Mouse (Mus musculus) mouse trophoblast stem cell (cell line): ENCODE measurements around the gene Aqp1.

Source experiments
- in situ Hi-C, 2 experiments: fragments of 300-500 bp; cut with MseI, MboI; formaldehyde crosslinking; loops; 2 replicates in 1 of 2; 3 replicates in 1 of 2; pipeline ENCODE4 v1.15.1; 2025

The Aqp1 gene

DNA sequence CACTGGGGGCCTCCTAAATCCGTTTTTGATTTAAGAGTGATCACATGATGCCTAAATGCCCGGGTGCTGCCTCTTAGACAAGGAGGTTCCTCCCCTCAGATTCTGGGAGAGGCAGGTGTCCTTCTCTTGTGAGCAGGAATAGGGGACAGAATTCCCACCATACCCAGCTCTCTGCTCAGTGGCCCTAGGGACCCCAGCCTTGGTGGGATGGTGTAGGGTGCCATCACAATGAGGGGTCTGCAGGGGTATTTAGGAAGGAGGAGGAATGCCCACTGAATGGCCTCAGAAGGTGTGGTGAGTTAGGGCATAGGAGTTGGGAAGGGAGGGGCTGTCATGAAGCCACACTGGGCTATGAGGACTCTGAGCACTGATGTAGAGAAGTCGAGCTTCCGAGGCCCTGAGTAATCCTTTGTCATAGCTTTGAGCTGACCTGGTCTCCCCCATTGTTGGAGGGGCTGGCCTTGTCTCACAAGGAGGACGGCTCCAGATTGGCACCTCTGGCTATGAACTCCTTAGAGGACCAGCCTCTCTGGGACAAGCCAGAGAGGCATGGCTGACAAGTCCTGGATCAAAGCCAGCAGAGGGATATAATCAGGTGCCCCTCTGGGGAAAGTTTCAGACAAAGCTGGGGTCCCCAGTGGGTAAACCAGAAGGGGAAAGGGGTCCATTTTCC lies 4.0 kb upstream of the Aqp1 start:
- in situ Hi-C loops, result no loop called here

DNA sequence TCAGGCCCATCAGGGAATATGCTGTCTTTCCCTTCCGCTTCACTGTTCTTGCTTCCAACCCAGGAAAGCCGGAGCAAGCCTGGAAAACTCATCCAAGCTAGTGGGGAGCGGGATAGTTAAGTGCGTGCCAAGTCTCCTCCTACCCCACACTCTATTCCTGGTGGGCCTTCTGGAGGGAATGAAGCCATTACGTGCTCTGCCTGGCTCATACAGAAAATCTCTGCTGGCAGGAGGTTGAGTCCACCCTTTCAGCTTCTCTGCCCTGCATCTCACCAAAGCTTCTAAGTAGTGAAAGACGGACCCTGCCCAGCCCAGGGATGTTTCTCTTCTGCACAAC lies 3.5 kb upstream of the Aqp1 start:
- in situ Hi-C loops, result no loop called here

DNA sequence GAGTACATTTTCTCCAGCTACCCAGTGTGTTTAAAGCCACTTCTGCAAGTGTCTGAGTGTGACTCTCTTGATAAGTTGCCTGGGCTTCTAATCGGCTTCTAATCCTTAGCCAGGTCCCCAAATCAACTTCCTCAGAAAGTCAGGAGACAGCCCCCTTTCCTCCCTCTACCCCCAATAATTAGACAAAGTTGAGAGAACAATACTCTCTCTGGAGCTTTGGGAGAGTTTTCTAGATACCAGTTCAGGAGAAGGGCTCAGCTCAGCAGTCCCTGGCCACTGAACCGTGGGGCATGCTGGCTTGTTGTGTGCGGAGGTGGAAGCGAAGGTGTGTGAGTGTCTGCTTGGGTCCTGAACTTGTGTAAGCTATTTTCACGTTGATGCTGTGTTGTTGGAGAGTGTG lies 1.0 kb downstream of the Aqp1 start:
- in situ Hi-C loops, result no loop called here

DNA sequence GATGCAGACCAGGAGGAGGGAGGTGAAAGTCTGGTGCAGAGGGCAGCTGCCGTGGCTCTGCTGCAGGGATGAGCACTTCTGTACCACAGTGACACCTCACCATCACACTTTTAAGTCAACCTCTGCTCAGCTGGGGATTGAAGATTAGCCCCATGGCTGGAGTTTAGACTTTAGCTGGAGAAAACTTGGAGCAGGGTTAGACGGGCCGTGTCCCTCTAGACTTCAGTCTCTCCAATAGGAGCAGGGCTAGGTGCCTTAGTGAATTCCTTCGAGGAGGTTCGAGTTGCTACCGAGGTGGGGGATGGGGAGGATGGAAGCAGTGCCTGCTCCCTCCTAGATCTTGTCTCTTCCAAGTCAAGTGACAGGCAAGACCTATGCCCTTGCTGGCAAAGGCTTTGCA lies 1.8 kb downstream of the Aqp1 start:
- in situ Hi-C loops, result no loop called here

DNA sequence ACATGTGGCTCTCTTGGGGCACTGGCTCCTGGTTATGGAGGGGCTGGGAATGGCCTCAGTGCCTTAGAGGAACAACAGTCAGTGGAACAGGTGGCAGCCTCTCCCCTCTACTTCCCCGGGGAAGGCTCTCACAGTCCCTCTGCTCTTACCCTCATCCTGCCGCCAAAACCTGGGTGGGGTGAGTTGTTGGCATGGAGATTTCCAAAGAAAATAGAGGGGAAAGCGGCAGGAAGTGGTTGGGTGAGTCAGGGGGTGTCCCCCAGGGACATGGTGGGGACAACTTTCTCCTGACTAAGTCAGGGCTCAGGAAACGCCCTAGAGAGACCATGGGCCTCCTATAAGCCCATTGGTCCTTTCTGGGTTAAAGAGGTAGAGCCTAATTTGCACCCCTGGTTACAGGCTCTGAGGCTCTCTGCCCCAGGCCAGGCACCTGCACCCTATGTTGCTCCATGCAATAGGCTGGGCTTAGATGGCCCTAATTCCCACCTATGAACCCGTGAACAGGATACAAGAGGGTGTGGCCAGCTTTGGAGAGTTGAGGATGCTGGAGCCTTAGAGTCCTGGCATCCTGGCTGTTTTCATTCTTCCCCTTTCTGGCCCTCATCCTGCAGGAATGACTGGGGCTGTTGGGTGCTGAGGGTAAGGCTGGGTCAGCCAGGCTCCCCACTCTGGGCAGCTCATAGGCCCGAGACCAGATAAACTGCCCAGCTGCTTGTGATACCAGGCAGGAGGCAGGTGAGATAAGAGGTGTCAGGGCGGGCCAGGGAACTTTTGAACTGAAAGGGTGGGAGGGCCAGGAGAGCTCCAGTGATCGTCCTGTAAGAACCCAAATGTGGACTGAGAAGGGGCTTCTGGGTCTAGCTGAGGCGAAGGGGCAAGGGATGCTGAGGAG lies 2.9 kb downstream of the Aqp1 start:
- in situ Hi-C loops, result no loop called here

DNA sequence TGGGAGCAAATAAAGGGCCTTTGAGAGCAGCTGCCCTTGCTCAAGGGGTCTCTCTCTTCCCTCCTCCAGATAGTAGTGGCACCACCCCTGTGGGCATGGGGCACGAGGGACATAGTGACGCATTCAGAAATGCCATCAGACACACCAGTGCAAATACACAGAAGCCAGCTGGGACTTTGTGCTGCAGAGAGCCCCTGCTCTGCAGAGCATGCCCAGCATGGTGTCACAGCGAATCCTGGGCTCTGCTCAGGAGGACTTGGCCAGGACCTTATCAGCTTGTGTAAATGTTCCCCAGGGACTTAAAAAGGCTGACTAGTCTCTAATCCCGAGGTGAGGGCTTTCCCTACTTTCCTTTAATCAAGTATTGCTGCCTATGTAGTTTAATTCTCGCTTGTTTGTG lies 5.5 kb downstream of the Aqp1 start:
- in situ Hi-C loops, result no loop called here

DNA sequence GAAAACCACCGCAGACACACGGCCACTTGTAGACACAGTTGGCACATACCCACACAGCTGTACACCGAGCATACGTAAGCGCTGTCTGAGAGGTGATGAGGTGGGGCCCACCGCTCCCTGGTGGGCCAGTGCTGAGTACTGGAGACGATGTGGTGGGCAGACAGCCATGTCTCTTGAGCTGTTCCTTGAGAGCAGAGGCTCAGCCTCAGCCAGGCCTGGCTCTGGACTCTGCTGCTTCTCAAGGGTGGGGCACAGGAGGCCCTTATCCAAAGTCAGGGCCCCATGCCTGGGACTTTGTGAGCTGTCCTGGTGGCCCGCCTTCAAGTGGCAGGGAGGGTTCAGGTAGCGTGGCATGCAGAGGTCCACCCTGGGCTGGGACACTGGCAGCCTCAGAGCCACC lies 6.1 kb downstream of the Aqp1 start:
- in situ Hi-C loops, result no loop called here

DNA sequence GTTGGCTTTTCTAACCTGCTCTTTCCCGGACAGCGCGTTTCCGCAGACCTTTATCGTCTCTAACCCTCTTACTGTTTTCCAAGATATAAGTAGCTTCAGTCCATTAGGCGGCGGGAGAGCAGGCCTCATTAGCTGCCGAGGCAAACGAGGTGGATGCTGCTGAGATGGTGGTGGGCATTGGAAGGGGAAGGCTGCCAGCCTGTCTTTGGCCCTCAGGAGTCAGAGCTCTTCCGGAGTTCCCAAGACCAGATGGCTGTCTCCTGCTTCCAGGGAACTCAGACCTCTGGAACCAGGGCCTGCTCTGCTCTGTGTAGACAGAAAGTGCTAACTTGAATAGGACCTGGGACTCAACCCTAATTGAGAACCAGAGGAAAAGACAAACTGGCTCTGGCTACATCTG lies 7.2 kb downstream of the Aqp1 start:
- in situ Hi-C loops, result no loop called here

DNA sequence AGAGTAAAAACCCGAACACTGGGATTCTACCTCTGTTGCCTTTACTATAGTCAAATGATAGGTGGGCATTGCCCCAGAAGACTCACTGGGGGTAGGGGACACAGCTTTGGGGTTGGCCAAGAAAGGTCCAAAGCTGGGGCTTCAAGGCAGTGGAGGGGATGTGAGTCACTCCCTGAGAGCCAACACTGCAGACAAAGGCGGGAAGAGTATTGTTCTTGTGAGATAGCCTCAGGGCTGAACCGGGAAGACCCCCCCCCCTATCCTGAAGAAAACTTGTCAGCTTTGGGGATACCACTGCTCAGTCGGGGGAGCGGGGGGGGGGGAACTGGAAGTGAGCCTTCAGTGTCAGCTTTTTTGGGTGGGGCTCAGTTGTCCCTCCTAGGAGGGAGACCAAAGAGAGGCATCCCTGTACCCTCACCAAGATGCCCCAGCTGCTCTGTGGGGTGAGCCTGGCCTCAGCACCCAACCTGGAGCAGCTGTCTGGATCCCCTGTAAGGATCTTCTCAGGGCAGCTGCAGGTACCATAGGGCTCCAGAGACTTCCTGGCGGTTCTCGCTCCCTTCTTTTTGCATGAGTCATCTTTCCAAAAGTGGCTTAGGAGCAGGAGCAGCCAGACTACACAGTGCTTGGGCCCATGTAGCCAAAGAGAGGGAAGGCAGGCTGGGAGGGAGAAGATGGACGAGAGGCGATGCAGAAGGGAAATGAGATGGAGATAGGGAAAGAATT lies 8.2 kb downstream of the Aqp1 start:
- in situ Hi-C loops, result no loop called here

DNA sequence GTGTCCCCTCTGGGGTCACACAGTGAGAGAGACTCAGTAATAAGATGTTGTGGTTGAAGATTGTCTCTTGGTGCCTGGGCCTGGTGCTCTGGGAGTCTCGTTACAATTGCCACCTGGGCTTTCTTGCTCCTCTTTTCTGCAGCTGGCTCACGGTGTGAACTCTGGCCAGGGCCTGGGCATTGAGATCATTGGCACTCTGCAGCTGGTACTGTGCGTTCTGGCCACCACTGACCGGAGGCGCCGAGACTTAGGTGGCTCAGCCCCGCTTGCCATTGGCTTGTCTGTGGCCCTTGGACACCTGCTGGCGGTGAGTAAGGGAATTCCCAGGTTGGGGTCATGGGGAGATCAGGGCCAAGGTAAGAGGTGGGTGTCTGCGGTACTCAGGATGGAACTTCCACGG lies 9.0 kb downstream of the Aqp1 start:
- in situ Hi-C loops, result no loop called here

DNA sequence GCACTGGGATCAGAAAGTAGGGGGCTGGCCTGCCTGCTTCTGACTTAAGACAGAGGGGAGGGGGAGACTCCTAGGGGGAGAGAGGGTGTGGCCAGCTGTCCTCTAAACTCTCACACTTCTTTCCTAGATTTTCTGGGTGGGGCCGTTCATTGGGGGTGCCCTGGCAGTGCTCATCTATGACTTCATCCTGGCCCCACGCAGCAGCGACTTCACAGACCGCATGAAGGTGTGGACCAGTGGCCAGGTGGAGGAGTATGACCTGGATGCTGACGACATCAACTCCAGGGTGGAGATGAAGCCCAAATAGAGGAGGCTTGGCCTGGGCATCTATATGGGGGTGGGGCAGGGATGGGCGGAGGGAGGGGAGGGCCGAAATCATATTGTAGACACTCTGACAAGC lies 10.3 kb downstream of the Aqp1 start:
- in situ Hi-C loops, result no loop called here

DNA sequence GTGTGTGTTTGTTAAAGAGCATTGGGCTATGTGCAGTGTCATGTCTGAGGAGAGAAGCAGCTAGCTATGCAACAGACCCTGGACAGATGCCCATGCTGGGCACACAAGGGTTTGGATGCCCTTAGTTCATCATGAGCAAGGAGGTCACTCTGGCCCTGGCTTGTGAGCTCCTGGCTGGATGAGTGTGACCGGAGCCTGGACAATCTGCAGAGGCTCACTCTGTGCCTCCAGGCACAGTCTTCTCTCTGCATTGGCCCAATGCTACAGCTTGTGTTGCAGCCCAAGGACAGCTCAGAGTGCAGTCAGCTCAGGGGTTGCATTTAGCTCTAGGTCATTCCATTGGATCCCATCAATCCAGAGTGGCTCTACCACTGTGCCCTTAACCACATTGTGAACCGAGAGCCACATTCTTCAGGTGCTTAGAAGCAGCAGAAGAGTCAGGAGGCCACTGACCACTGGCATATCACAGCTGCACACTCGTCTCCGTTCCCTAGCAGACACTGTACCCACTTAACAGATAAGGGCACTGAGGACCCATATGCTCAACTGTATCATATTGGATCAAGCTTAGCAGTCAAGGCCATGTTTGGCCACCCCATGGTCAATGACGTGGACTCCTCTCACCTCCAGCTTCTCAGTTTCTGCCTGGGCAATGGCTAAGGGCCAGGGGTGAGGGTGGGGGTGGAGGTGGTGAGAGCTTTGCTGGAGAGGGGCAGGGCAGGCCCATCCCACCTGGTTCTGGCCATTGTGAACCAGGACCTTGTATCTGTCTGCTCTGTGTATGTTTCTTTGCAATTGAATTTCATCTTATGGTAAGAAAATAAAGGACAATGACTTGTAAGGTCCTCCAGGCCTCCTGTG lies 11.7 kb downstream of the Aqp1 start:
- in situ Hi-C loops, result no loop called here

DNA sequence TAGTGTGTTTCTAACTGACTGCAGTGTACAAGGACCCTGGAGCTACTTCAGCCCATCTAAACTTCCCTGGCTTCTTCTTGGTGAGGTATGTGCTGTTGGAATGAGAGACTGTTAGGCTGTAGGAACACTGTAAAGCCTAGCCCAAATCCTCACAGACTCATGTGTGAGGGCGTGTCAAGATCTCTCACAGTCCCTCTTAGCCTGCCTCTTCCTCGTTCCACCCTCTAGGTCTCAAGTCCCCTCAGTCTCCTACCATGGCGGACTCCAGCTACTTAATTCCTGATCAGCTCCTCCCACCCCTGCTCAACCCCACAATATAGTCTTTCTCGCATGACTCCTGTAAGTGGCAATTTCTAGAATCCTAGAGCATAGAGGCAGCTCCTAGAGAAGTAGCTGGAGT lies 13.0 kb downstream of the Aqp1 start:
- in situ Hi-C loops, result no loop called here

DNA sequence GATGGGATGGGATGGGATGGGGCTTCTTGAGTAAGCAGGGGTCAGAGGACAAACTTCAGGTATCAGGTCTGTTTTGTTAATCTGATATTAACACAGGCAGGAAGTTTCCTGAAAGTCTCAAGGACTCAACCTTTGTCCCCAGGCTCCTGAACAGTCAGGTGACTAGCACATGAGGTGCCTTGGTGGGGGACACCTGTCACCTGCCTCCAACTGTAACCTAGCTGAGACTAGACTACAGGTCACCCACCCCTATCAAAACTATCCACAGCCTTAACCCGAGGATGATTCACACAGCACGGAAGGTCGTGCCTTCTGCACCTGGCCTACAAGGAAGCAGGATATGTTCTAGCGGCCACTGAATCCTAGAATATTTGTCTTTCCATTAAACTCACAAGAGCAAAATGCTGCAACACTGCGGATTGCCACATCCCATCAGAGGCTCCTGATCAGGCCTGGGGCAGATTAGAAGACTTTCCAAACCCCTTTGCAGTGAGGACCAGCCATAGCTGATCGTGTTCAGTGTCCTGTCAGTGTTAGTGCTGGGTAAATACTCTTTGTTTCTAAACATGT lies 14.2 kb downstream of the Aqp1 start:
- in situ Hi-C loops, result no loop called here

DNA sequence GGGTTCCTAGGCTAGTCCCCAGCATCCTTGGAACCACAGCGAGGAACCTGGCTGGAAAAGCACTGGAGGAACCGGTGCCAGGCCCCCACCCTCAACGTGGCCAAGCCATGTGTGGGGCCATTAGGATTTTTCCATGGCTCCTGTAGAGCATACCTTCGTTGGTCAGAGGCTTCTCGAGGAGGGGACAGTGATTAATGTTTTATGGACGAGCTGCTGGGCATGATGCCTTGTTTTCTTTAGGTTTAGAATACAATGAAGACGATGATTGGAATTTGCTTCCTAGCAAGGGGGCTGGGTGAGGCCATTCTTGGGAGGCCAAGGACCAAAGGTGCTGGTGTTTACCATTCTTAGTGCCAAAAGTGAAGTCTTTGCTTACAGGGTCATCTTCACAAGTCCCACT lies 15.5 kb downstream of the Aqp1 start:
- in situ Hi-C loops, result no loop called here

DNA sequence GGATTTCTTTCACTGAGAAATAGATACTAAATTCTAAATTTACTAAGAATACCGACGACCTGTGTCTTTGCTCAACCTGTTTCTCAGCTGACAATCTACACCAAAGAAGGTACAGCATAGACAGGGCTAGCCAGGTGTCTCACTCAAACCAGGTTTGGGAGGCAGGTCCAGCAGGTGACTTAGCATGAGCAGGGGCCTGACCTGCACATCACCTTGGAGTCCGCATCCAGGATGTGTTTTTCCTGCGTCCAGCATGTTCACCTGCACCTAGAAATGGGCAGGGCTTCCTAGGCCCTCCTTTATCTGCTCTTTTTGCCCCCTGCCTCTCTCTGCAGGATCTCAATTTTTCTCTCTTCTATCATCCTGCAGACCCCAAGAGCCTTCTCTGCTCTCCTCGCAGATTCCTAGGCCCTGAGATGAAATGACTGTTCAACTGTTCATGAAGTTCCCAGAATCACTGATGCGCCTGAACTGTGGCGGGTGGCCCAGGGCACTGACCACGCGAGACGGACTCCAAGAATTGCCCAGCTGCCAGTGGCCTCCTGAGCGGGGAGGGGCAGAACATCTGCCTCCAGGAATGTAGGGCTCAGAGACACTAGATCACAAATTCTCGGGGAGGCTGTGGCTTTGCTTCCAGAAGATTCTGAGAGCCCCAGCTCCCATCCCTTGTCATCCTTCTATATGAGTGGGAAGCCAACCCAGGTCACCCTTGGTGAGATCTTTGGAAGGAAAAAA lies 17.6 kb downstream of the Aqp1 start:
- in situ Hi-C loops, result no loop called here

DNA sequence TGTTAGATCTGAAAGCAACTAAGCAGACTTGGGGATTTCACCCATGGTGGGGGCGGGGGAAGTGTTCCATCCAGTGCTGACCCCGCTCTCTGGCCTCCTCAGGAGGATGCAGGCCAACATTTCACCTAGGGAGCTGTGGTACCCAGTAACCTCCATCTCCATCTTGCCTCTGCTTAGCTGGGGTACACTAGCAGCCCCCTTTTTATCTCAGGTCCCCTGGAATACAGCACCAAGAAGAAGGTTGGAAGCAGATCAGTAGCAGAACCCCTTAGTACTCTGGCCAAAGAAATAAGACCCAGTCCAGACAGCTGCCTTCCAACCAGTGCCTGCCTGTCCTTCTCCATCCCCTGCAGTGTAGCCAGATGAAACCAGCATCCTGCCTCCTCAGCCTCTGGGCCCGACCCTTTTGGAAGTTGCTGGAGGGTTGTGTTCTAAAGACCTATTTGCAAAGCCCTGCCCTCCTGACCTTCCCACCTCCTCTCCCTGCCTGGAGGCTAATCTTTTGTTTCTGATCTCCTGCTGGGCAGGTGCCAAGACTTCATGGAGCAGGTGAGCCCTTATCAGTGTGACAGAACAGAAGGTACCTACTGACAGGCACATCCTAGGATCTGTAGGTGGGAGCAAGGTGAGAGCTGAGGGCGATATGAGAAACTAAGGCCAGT lies 18.4 kb downstream of the Aqp1 start:
- in situ Hi-C loops, result no loop called here

DNA sequence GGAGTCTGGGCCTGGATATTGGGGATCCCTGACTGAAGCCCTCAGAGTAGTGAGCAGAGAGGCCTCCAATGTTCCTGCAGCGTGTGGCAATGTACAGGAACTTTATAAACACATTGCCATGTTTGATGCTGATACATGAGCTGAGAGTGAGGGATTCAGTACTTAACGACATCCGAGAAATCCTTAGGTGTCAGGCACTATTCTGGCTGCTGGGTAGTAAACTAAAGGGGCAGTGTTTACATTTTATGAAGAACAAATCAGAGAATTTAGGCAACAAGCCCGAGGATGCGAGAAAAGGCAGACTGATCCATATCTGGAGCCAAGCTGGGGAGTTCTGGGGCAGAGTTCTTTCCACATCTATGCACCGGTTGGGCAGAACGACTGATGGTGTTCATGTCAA lies 19.3 kb downstream of the Aqp1 start:
- in situ Hi-C loops, result no loop called here

DNA sequence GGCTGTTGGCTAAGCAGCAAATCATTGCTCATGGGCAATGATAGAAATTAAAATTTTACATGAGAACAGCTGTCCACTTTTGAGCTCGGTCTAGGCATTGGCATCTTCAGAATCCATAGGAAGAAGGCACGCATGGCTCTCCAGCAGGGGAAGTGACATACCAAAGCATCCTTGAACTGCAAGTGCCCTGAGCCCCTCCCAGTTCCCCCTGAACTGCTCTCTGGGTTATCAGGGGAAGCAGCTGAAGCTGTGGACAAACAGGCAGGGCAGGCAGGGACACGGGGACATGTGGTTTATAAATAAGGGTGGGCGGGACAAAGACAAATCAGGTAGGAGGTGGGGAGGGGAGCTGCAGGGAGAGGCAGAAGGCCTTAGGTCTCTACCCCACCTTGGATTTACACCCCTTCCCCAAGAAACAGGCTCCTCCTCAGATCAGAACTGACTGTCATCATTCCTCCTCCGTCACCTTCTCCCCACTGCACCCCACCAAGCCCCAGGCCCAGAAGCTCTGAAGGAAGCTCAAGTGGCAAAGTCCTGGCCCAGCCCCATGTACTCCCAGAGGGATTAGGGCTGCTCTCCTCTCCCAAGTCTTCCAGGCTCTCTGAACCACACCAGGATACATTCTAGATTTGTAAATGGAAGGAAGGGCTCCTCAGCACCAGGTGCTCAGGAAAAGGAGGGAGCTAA lies 19.9 kb downstream of the Aqp1 start:
- in situ Hi-C loops, result no loop called here
